Mouse (Mus musculus): ENCODE results near the gene Anapc5. TPM values are rescaled to one million over a fixed set of nuclear protein-coding genes. Genes with fewer than 3 reads are reported as not detected.

Gene Anapc5
- total and polyA plus RNA-seq, 2 experiments from 2014 or later, result 445 to 533 TPM

- no peak for TF ChIP-seq CTCF (IDR thresholded peaks at IDR 0.05; ENCODE audit: low read depth)
- ATAC-seq (peak; percentile 21; the same call in 1 of the 2 replicates), DNase-seq (peak; percentile 46)
- H3K9ac ChIP-seq, result no peak overlapping the region
- WGBS, result 43% methylated on average over 14 of the region's 14 CpGs
- H3K4me3 ChIP-seq (ENCODE audit: low read depth, low read length), result no peak overlapping the region
- no peaks in the 10 kb centered on the region for H3K9me3 ChIP-seq (ENCODE audit: low read length)
- 0 out of 2 replicates have a peak, but pooled peaks cover 7% of the 10 kb centered on the region for H3K4me1 ChIP-seq (ENCODE audit: insufficient read depth)
- H3K4me2 ChIP-seq (ENCODE audit: low read depth), result no peak overlapping the region
- peaks cover 17% of the 10 kb centered on the region for H3K36me3 ChIP-seq (ENCODE audit: insufficient read depth)
- no peaks in the 10 kb centered on the region for H3K27me3 ChIP-seq (ENCODE audit: insufficient read depth, low read length)
- peak overlapping the region; percentile 36; the same call in 1 of the 2 replicates for H3K27ac ChIP-seq (ENCODE audit: low read depth, low read length)
Measured at GRCm38 (mm10) chr5:122783726-122784406, 37.3 kb downstream of the Anapc5 start.

GRCm38 (mm10) chr5:122782066-122782465 is 39.1 kb downstream of the Anapc5 start:
- H3K27ac ChIP-seq (ENCODE audit: low read depth, low read length), result no peak overlapping the region
- ATAC-seq (no peak), DNase-seq (no peak)
- H3K4me1 ChIP-seq (ENCODE audit: insufficient read depth), result 0 out of 2 replicates have a peak, but pooled peaks cover 12% of the 10 kb centered on the region
- H3K36me3 ChIP-seq (ENCODE audit: insufficient read depth), result peaks cover 4% of the 10 kb centered on the region
- no peaks in the 10 kb centered on the region for H3K27me3 ChIP-seq (ENCODE audit: insufficient read depth, low read length)
- 52% methylated on average over 1 of the region's 1 CpGs for WGBS
- no peak overlapping the region for H3K9ac ChIP-seq
- TF ChIP-seq CTCF (IDR thresholded peaks at IDR 0.05; ENCODE audit: low read depth), result no peak
- no peaks in the 10 kb centered on the region for H3K9me3 ChIP-seq (ENCODE audit: low read length)
- H3K4me2 ChIP-seq (ENCODE audit: low read depth), result no peak overlapping the region
- no peak overlapping the region for H3K4me3 ChIP-seq (ENCODE audit: low read depth, low read length)

- DNase-seq, result no peak
- Histone ChIP-seq H3K36me3 (ENCODE audit: insufficient read depth) (no peaks in the 10 kb centered on the region), H3K4me1 (ENCODE audit: insufficient read depth) (0 out of 2 replicates have a peak, but pooled peaks cover 12% of the 10 kb centered on the region), H3K9ac (no peak overlapping the region), H3K4me2 (ENCODE audit: low read depth) (no peak overlapping the region), H3K9me3 (ENCODE audit: low read length) (no peaks in the 10 kb centered on the region), H3K27me3 (ENCODE audit: insufficient read depth, low read length) (no peaks in the 10 kb centered on the region), H3K4me3 (ENCODE audit: low read depth, low read length) (no peak overlapping the region), H3K27ac (ENCODE audit: low read depth, low read length) (no peak overlapping the region)
- 0 out of 2 replicates have a peak, but pooled peaks have one; percentile 12 for TF ChIP-seq CTCF (IDR thresholded peaks at IDR 0.05; ENCODE audit: low read depth)
- 92% methylated on average over 19 of the region's 19 CpGs for WGBS
- no peak for ATAC-seq
Measured at GRCm38 (mm10) chr5:122780791-122781432, 40.2 kb downstream of the Anapc5 start.

GRCm38 (mm10) chr5:122779277-122779834 is 41.8 kb downstream of the Anapc5 start, which contains the start of gene Camkk2:
TSS of gene Camkk2 (minus strand) at chr5:122779409.
- Histone ChIP-seq H3K27ac (ENCODE audit: low read depth, low read length) (peak within 1 kb of the TSS; percentile 69), H3K4me2 (ENCODE audit: low read depth) (peak within 1 kb of the TSS; percentile 91), H3K9me3 (ENCODE audit: low read length) (no peaks in the 10 kb centered on the region), H3K36me3 (ENCODE audit: insufficient read depth) (no peaks in the 10 kb centered on the region), H3K27me3 (ENCODE audit: insufficient read depth, low read length) (no peaks in the 10 kb centered on the region), H3K4me1 (ENCODE audit: insufficient read depth) (0 out of 2 replicates have a peak, but pooled peaks cover 11% of the 10 kb centered on the region), H3K4me3 (ENCODE audit: low read depth, low read length) (peak within 1 kb of the TSS; percentile 85), H3K9ac (peak within 1 kb of the TSS; percentile 84)
- ATAC-seq (peak; percentile 94), DNase-seq (peak; percentile 96)
- under 1% methylated on average over 61 of the region's 63 CpGs for WGBS
- no peak for TF ChIP-seq CTCF (IDR thresholded peaks at IDR 0.05; ENCODE audit: low read depth)

GRCm38 (mm10) chr5:122778231-122779226 is 42.6 kb downstream of the Anapc5 start:
- Histone ChIP-seq H3K4me1 (ENCODE audit: insufficient read depth) (0 out of 2 replicates have a peak, but pooled peaks cover 7% of the 10 kb centered on the region), H3K9me3 (ENCODE audit: low read length) (no peaks in the 10 kb centered on the region), H3K27me3 (ENCODE audit: insufficient read depth, low read length) (no peaks in the 10 kb centered on the region), H3K9ac (peak overlapping the region; percentile 84), H3K36me3 (ENCODE audit: insufficient read depth) (no peaks in the 10 kb centered on the region), H3K27ac (ENCODE audit: low read depth, low read length) (peak overlapping the region; percentile 69), H3K4me3 (ENCODE audit: low read depth, low read length) (peak overlapping the region; percentile 85), H3K4me2 (ENCODE audit: low read depth) (peak overlapping the region; percentile 91)
- TF ChIP-seq CTCF (IDR thresholded peaks at IDR 0.05; ENCODE audit: low read depth), result no peak
- peak; percentile 67 for ATAC-seq
- 1% methylated on average over 46 of the region's 55 CpGs for WGBS
- DNase-seq, result peak; percentile 42

- H3K27me3 ChIP-seq (ENCODE audit: insufficient read depth, low read length), result no peaks in the 10 kb centered on the region
- H3K4me2 ChIP-seq (ENCODE audit: low read depth), result peak overlapping the region; percentile 91; the same call in 1 of the 2 replicates
- 0 out of 2 replicates have a peak, but pooled peaks cover 4% of the 10 kb centered on the region for H3K4me1 ChIP-seq (ENCODE audit: insufficient read depth)
- ATAC-seq (no peak), DNase-seq (no peak)
- TF ChIP-seq CTCF (IDR thresholded peaks at IDR 0.05; ENCODE audit: low read depth), result no peak
- H3K9ac ChIP-seq, result no peak overlapping the region
- no peak overlapping the region for H3K4me3 ChIP-seq (ENCODE audit: low read depth, low read length)
- 40% methylated on average over 2 of the region's 2 CpGs for WGBS
- no peak overlapping the region for H3K27ac ChIP-seq (ENCODE audit: low read depth, low read length)
- no peaks in the 10 kb centered on the region for H3K36me3 ChIP-seq (ENCODE audit: insufficient read depth)
- H3K9me3 ChIP-seq (ENCODE audit: low read length), result no peaks in the 10 kb centered on the region
Measured at GRCm38 (mm10) chr5:122777322-122777721, 43.8 kb downstream of the Anapc5 start.
